Mouse (Mus musculus) skeletal muscle tissue, adult 2 months (tissue): ENCODE results near the gene Zfp541.

Experiments used
- DNase-seq: peaks from one replicate; pipeline ENCODE4 v3.0.0-alpha.2; 2012; ENCODE audit warnings: low read depth, low spot score

Gene Zfp541

DNA sequence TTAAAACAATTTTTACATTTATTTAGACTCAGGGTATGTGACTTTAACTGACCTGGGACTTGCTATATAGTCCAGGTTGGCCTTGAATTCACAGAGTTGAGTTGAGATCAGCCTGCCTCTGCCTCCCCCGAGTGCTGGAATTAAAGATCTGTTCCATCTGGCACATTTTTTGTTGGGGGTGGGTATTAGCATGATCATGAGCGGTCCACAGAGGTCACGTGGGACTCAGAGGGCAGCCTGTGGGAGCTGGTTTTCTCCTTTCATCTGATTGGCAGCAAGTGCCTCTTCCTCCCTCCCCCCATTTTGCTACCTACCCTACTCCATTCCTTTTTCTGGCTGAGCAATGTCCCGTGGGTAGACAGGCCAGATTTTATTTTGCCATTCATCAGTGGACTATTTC, 19.0 kb downstream of the Zfp541 start:
- no peak for DNase-seq

DNA sequence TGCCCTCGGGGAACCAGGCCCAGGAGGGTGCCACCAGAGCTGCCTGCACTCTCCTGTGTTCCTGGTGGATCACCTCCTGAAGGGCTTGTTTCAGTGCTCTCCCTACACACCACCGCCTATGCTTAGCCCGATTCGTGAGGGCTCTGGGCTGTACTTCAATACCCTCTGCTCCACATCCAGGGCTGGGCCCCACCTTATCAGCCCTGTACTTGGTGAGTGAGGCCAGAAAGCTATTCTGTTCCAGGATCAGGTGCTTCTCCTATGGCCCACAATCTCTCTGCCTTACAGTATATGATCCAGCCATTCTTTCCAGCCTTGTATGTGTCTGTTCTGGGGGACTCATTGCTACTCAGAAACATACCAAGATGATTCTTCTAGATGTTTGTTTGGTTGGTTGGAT, 21.7 kb downstream of the Zfp541 start:
- DNase-seq = no peak

DNA sequence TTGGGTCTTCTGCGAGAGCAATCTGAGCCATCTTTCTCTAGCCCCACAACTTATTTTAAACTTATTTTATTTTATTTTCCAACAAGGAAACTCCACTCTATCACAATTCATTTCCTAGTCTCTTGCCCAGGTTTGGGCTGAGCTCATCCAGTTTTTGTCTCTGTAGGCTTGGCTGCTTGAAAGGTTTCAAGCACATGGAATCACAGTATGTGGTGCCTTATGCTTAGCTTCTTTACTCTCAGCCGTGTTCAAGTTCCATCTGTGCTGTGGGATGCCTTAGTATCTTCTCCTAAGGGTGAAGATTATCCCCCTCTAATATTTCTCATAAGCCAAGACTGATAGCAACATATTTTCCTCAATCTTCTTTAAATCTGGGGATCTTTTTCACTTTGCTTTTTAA, 26.0 kb downstream of the Zfp541 start:
- no peak for DNase-seq

DNA sequence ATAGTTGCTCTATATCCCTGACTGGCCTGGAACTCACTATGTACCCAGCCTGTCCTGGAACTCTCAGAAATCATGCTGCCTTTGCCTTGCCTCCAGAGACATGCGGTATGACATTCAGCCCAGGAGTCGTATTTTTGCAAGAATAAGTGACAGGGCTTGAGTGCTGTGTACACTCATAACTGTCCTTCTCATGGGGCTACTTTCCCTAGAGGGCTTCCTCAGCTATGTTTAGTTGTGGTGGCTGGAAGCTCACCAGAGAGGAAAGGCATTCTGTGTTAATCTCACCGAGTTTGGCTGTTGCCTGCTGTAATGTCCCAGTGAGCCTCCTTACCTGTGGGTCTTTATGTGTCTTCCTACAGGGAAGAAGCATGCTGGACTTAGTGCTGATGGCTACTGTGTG, 33.0 kb downstream of the Zfp541 start:
- DNase-seq = no peak

DNA sequence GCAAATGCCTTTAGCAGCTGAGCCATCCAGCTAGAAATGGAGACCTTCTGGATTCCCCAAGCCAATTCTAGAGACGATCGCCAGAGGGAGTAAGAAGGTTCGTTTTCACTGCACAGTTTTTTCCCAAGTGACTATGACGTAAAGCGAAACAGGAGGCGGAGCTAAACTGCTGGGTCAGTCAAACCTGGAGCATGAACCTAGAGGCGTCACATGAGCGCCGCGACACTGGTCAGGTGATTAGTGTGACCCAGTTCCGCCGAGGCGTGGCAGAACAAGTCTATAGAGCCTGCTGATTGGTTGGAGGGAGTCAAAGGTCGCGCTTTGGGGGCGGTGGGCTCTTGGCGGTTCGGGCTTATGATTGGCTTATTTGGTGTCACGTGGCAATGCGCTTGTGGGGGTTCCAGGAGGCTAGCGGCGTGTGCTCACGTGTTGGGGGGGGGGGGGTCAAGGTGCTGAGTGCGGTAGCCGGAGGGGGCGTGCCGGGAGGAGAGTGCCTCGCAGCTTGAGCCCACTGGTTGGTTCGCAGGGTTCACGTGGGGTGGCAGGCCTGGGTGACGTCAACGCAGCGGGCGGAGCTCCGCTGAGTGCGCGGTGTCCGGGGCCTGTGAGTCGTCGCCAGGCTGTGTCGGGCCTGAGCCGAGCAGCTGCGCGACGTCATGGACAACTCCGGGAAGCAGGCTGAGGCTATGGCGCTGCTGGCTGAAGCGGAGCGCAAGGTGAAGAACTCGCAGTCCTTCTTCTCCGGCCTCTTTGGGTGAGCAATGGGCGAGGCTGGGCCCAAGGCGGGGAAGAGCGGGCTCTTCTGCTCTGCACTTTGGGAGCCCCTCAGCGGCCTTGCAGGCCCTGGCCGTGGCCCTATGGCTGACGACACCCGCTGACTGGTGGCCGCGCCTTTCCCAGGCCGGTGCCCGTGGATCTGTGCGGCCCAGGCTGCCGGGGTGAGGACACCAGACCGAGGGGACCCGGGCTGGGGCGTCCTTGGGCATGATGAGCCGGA, 36.7 kb downstream of the Zfp541 start, which contains the start of gene Napa:
Gene Napa (plus strand): TSS at position 438 of the 997 bp plus-strand sequence.
- DNase-seq = peak; percentile 100

DNA sequence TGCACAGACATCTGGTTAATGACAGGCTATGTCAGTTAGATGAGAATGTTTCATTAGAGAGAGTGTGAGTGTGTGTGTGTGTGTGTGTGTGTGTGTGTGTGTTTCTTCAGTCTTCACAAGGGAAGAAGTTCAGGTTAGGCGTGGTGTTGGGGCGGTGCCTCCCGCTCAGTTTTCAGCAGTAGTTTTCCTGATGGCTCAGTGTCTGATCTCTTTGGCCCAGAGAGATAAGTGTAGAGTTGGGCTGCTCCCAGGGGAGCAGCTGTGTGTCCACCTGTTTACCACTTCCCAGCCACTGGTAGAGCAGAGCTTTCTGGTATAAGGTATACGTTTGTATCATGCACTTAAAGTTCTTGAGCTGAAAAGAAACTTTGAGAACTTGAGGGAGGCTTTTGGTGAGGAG, 38.3 kb downstream of the Zfp541 start:
- no peak for DNase-seq

DNA sequence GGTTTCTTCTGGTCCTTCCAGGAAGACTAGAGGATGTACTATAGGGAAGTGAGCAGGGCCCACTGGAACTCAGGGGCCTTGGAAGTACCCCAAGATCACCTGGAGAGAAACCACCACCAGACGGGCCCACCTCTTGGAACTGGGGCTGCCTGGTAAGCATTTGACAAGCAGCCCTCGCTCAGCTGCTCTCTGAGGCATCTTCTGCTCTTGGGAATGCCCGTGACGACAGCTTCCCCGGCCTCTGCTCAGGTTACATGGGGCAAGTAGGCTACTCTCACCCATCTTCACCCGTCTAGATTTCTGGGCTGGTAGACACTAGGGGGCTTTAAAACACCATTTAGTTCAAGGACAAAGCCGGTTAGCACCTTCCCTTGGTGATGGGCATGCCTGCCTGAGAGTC, 39.5 kb downstream of the Zfp541 start:
- DNase-seq = peak; percentile 76

DNA sequence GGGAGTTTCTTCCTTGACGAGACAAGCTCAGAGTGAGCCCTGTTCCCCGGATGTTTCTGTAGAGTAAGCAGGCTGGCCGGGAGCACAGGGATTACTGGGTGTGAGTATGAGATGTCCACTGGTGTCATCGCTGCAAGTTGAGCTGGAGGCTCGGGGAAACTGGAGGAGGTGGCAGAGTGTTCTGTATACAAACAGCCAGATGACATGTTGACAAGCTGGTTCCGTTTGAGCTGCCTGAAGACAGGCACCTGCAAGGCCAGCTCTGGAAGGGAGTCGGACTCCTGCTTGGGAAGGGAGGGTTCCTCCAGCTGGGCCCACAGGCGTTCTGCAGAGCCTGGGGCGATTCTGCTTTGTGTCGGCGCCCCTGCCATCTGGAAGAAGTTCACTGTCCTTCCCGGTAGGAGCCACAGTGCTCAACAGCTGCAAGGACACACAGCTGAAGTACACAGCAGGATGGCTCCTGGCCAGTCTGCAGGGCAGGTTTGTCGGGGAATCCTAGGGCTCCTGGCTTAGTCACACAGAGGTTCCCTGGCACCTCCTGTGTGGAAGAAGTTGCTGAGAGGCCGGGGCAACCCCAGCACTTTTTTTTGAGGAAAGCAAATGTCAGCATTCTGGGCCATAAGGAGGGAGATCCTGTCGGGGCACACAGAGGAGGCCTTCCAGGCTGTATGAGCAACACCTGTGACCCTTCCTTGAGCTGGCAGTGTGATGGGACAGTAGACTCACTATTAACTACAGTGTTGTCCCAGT, 40.3 kb downstream of the Zfp541 start:
- peak; percentile 82 for DNase-seq

DNA sequence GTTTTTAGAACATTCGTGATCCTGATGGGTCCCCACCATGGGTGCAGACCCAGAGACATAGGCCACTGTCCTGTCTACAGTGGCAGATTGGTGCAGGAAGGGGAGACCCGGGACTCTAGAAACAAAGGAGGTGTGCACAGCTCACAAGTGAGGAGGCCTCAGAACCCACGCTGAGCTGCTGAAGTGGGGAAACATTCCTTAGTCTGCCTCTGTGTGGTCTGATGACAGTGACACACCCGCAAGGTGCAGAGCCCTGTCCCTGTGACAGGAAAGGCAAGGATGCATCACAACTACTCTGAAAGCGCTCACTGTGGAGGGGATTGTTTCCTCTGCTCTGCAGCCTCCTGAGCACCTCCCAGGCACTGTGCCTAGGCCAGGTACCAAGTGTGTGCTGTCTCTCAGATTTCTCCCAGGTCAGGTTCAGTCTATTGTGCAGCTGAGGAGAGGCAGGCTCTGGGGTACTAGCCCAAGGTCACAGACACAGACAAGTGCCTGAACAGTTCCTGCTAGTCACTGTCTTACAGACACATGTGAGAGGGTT, 41.1 kb downstream of the Zfp541 start:
- DNase-seq = no peak

DNA sequence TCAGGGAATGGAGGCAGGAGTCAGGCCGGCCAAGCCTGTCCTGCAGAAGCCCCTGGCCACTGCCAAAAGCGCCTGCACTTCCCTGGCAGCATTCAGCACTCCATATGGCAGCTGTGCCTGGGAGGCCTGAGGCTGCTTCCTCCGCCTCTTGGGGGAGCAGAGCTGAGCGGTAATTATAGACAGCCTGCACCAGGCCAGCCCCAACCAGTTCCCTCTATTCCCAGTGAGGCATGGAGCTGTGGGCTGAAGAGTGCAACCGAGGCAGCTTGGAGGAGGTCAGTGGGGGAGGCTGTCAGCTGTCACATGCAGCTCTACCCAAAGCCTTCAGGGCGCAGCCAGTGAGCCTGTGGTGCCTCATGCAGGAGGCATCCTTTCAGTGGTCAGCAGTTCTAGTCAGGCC, 42.1 kb downstream of the Zfp541 start:
- DNase-seq = no peak

DNA sequence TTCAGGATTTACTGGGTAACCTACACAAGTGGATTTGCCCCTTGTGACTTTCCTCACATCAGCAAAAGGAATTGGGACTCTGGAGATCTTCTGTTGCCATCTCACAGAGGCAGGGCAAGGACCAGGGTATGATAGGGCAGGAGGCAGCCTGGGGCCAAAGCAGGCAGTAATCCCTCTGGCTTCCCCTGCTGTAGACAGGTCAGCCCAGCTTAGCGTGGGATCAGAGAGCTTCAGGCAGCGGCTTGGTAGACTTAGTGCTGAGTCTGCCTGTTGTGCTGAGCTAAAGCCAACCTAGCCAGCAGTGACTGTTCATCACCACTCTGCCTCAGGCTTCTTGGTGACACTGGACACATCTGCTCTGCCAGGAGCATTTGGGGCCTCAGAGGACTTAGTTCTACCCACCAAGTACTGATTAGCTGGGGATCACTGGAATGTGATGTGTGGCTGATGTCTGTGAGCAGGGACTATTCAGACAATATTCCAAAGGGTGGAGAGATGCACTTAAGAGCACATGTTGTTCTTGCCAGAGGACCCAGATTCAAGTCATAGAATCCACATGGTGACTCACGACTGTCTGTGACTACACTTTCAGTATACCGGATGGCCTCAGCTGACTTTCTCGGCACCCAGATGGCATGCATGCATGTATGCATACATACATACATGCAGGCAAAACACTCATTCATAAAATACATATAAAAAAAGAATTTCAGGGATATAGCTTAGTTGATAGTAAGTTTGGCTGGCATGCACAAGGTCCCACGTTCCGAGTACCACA, 43.2 kb downstream of the Zfp541 start:
- DNase-seq = no peak

DNA sequence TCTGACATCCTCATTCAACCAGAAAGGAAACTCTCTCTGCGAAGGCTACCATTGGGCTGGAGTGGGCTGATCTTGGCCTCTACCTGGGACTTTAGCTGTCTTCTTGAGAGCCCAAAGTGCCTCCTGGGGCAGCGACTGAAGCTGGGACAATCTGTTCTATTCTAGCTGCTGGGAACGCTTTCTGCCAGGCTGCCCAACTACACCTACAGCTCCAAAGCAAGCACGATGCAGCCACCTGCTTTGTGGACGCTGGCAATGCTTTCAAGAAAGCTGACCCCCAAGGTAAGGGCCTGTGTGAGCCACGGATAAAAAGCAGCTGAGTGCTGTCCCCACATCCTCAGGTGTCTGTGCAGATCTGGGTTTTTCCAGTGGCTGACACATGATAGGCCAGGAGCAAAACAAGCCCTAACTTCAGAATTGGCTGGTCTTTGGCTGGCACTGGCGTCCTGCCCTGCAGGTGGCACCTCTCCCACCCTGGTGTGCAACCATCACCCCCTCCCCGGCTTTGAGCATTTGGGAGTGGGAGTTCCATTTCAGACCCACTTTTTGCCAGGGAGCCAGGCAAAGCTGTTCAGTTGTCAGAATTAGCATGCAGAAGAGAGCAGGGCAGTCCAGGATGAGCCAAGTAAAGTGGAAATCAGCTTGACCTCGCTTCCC, 47.4 kb downstream of the Zfp541 start:
- no peak for DNase-seq

DNA sequence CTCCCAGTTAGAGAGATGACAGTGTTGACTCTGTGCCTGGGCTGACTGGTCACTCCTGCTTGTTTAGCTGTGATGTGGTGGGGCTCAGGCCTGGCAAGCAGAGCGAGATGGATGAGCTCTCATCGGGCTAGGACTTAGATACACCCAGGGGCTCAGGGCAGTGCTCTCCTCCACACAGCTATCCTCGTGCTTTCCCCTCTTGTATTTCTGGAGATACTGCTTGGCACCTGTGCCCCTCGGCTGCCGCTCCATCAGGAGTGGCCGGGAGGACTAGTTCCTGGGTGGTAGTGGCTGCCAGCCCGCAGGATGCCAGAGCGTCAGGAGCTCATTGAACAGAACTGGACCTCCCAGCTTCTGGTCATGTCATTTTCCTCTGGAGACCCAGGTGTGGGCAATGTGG, 48.5 kb downstream of the Zfp541 start:
- DNase-seq = no peak

DNA sequence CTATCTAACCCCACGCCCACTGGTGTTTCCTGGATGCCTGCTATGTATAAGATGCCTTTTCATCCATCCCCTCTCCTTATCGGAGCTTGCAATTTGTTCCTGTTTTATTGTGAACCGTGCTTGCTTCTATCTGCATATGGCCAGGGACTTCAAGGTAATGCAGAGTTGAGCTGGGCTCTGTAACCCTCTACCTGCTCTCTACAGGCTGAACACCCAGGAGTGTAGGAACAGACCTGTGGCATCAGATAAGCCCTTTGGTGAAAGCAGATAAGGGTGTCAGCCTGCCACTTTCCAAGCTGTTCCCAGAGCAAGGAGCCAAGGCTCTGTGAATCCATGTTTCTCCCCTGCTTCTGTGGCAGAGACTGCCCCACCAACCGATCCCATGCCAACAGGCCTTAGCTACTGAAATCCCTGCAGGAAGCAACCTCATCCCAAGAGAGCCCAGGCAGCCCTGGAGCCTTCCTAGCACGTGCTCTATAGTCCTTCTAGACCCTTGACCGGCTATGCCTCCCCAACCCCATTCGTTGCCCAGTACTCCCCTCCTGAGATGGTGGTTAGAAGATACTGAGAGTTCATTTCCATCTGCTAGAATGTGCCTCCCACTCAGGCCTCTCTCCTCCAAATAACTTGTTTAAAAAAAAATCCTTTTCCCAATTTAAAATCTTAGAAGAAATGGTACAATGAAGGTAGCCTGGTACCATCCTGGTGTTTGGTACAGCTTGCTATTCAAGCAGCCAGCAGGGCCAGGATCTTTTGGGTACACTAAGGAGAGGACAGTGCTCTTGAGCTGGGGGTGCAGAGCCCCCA, 49.9 kb downstream of the Zfp541 start:
- DNase-seq = no peak

DNA sequence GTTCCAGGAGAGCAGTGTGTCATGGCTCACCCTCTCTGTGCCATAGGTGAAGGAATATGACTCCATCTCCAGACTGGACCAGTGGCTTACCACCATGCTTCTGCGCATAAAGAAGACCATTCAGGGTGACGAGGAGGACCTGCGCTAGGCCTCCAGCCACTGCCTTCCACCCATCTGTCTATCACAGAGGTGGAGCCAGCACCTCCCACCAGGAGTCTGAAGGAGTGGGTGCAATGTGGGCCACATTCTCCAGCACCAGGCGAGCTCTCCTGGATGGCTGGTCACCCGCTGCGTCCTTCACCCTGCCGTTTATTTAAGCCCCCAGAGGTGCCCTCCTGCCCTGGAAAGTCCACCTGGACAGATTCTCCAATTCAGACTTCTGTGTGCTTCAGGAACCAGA, 54.8 kb downstream of the Zfp541 start:
- no peak for DNase-seq

DNA sequence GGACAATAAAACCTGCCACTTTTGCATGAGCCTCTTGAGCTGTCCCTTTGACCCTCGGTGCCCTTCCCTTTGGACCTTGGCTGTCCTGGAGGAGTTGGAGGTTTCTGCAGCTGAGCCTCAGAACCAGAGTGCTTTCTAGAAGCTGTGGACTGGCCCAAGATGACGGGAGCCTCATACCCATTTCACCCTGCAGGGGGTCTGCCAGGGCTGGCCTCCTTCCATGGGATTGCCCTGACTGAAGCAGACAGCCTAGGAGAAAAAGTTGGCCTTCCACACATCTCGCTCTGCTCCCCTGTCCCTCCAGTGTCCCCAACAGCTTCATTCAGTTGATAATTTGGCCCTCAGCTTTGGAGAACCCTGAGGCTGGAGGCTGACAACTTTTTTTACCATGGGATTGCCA, 55.5 kb downstream of the Zfp541 start:
- DNase-seq = no peak

DNA sequence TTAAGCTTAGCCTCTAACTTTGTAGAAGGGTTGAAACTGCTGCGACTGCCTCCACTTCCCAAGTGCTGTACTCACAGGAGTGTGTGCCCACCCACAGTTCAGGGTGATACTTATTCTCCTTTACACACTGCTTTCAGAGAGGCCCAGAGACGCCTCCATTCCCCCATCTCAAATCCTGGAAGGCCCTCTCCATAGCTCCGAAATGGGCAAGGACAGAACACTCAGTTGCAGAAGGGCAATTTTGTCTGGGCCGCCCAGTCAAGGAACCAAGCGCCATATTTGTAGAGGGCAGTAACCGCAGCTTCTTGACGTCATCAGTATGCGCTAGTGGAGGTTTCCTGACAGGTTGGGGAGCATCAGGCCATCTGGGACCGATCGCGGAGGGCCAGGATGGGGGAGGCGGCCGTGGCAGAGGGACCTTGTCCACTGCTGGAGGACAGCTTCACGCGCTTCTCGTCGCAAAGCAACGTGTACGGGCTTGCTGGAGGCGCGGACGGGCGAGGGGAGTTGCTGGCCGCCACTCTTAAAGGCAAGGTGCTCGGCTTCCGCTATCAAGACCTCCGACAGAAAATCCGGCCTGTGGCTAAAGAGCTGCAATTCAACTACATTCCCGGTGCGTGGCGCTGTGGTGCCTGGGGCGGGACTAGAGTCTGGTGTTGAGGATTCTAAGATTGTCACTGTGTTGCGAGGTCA, 58.1 kb downstream of the Zfp541 start, which contains the start of gene Kptn:
Gene Kptn (plus strand): TSS at position 327 of the 693 bp plus-strand sequence.
- peak; percentile 91 for DNase-seq

DNA sequence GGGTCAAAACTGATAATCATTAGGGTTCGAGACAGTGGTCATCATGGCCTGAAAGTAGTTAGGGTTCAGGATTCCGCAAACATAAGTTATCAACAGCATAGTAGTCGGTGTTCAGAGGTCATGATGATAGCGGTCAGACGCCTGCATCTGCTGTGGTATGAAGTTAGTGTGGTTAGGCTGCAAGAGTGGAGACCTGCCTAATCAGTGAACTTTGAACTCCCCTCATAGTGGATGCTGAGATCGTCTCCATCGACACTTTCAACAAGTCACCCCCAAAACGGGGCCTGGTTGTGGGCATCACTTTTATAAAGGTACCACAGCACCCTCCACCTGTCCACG, 58.6 kb downstream of the Zfp541 start:
- no peak for DNase-seq

DNA sequence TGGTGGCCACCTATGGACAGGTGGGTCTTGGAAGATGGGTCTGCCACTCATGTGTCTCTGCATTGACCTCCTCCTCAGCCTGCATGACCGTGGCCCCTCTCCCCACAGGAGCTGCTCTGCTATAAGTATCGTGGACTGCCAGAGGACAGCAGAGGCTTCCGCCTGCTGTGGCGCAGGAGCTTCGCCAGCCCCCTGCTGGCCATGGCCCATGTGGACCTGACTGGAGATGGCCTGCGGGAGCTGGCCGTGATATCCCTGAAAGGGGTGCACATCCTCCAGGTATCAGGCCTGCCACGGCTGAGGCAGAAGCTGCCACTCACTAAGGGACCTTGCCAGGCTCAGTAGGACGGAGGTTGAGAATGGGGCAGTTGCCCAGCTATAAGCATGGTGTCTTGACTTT, 64.2 kb downstream of the Zfp541 start:
- no peak for DNase-seq

DNA sequence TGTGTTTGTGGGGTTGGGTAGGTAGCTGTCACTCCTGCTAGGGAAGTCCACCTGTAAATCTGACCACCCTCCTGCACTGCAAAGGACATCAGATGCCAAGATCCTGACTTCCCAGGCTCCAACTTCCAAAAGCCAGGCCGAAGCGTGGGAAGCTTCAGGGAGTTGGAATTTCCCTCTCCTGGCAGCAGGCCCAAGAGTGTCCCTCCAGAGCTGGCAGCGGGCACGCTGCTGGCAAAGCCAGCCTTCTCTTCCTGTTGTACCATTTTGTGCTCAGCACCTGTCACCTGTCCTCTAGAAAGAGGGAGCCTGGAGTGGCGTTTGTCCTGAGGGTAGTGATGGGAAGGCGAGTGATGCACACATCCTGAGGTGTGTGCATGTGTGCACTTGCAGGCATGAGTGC, 66.7 kb downstream of the Zfp541 start:
- no peak for DNase-seq
